Mouse (Mus musculus) erythroblast, embryonic 14.5 days (primary cell): ENCODE results near the gene Ect2l.

ENCODE experiments used
- GATA1 ChIP-seq: IDR thresholded peaks from 2 replicates; pipeline ENCODE4 v1.6.1; 2012; ENCODE audit warnings: low read length, inconsistent platforms, mixed read lengths
- TAL1 ChIP-seq: IDR thresholded peaks from 3 replicates; pipeline ENCODE4 v1.6.1; 2012; ENCODE audit warnings: low read length, inconsistent platforms, mixed read lengths

DNA sequence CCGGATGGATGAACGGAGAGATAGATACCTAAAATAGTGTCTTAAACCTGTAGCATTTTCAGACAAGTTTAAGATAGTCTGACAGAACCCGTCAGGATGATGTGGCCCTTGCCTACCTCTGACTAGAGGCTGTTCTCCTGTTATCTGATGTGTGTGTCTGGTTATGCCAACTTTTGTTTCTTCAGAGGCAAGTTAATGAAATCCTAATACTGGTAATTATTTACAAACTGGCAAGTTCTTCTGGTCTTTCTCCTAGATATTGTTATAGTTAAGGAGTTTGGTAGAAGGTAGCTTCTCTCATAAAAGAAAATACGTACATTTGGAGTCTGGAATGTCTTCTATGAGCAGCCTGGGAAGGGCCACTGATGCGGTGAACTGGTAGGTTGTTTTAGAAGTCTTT, 80.4 kb downstream of the Ect2l start:
- TF ChIP-seq GATA1 (no peak), TAL1 (no peak)
